Mouse (Mus musculus) intestine, embryonic 16.5 days (tissue): ENCODE results near the gene Cwc15. TPM values are rescaled to one million over a fixed set of nuclear protein-coding genes. Genes with fewer than 3 reads are reported as not detected.
A peak's percentile ranks its signal among the peaks of the same experiment; 100 is the strongest.
"Not testable (repeated sequence)": the region's sequence is repeated elsewhere in the genome, so short reads cannot be mapped to it uniquely, and the experiment has no call there.

Experiments
- ATAC-seq: fragments of 200-750 bp; cut with Nextera tagmentation; 2 replicates; pipeline ENCODE4 v1.8.0; 2017; ENCODE audit warnings: moderate TSS enrichment, moderate library complexity
- H3K27ac ChIP-seq: fragments of 300-500 bp; sonication (generic); 2 replicates; pipeline ENCODE4 v1.5.1; 2014; ENCODE audit warnings: mild to moderate bottlenecking, low read length
- H3K27me3 ChIP-seq: fragments of 300-500 bp; sonication (generic); replicated peaks from 2 replicates; pipeline ENCODE4 v1.6.1; 2014; ENCODE audit warnings: low read length, control low read depth, mixed read lengths; ENCODE audit not compliant: control insufficient read depth, insufficient read depth
- H3K36me3 ChIP-seq: fragments of 300-500 bp; sonication (generic); 2 replicates; pipeline ENCODE4 v1.6.1; 2014; ENCODE audit warnings: low read length, control low read depth; ENCODE audit not compliant: control insufficient read depth, insufficient read depth
- H3K4me1 ChIP-seq: fragments of 300-500 bp; sonication (generic); 2 replicates; pipeline ENCODE4 v1.6.1; 2014; ENCODE audit warnings: low read length, control low read depth, mixed read lengths; ENCODE audit not compliant: control insufficient read depth, insufficient read depth
- H3K4me2 ChIP-seq: fragments of 300-500 bp; sonication (generic); 2 replicates; pipeline ENCODE4 v1.6.1; 2014; ENCODE audit warnings: low read depth, low read length, control low read depth
- H3K4me3 ChIP-seq: fragments of 300-500 bp; sonication (generic); 2 replicates; pipeline ENCODE4 v1.5.1; 2014; ENCODE audit warnings: mild to moderate bottlenecking, low read length
- H3K9ac ChIP-seq: fragments of 300-500 bp; sonication (generic); 2 replicates; pipeline ENCODE4 v1.6.1; 2014; ENCODE audit warnings: low read depth, low read length
- H3K9me3 ChIP-seq: fragments of 300-500 bp; sonication (generic); 2 replicates; pipeline ENCODE4 v1.6.1; 2016; ENCODE audit warnings: low read length, control low read depth; ENCODE audit not compliant: control insufficient read depth
- WGBS: fragments of 180-500 bp; shearing (Covaris S2); extraction: QIAGEN DNeasy Blood & Tissue Kit; methylation state at CpG from one replicate; pipeline ENCODE4 v1.1.7; 2014; 5-methylcytosine and 5-hydroxymethylcytosine counted together
- polyA plus RNA-seq: library from polyadenylated mRNA; unstranded; fragments of >200 nt; fragmentation: Nextera tagmentation; extraction: Ambion mirVana; gene quantifications from 2 replicates; pipeline ENCODE4 v1.2.1, GENCODE M21; 2015

The Cwc15 gene
- polyA plus RNA-seq, result 124 and 133 TPM in 2 replicates

GRCm38 (mm10) chr9:14500023-14500915 lies at the start of gene Cwc15, which contains the start of gene Kdm4d:
Gene Cwc15 (plus strand): TSS chr9:14500617.
Gene Kdm4d (minus strand): TSS chr9:14500482.
- peak; percentile 100 for ATAC-seq
- H3K9ac ChIP-seq, result peak within 1 kb of the TSS; percentile 88
- no peak within 1 kb of the TSS; the same call in 1 of the 2 replicates for H3K27ac ChIP-seq
- no peaks in the 10 kb centered on the region for H3K27me3 ChIP-seq
- peaks cover 3% of the 10 kb centered on the region; the same call in 1 of the 2 replicates for H3K36me3 ChIP-seq
- WGBS, result under 1% methylated on average over 59 of the region's 59 CpGs
- H3K4me1 ChIP-seq, result no peaks in the 10 kb centered on the region
- H3K9me3 ChIP-seq, result no peaks in the 10 kb centered on the region
- peak within 1 kb of the TSS; percentile 62 for H3K4me2 ChIP-seq
- H3K4me3 ChIP-seq, result peak within 1 kb of the TSS; percentile 88

GRCm38 (mm10) chr9:14451120-14451519 lies 49.3 kb upstream of the Cwc15 start:
- not testable (repeated sequence) for H3K27me3 ChIP-seq, H3K4me3 ChIP-seq, H3K4me2 ChIP-seq, H3K9ac ChIP-seq, H3K36me3 ChIP-seq, H3K4me1 ChIP-seq, H3K27ac ChIP-seq, ATAC-seq, H3K9me3 ChIP-seq
- WGBS, result 63% methylated on average over 8 of the region's 8 CpGs

- no peak overlapping the region for H3K4me2 ChIP-seq
- no peaks in the 10 kb centered on the region for H3K4me1 ChIP-seq
- H3K9ac ChIP-seq, result no peak overlapping the region
- H3K36me3 ChIP-seq, result no peaks in the 10 kb centered on the region
- H3K27ac ChIP-seq, result no peak overlapping the region
- no peak overlapping the region for H3K4me3 ChIP-seq
- WGBS, result 91% methylated on average over 3 of the region's 3 CpGs
- H3K27me3 ChIP-seq, result no peaks in the 10 kb centered on the region
- H3K9me3 ChIP-seq, result no peaks in the 10 kb centered on the region
- no peak for ATAC-seq
These were observed 44.1 kb upstream of the Cwc15 start for GRCm38 (mm10) chr9:14456320-14456719.

GRCm38 (mm10) chr9:14462536-14462935 lies 37.9 kb upstream of the Cwc15 start:
- not testable (repeated sequence) for H3K4me1 ChIP-seq, H3K4me3 ChIP-seq, H3K9ac ChIP-seq, H3K9me3 ChIP-seq, H3K27ac ChIP-seq, H3K36me3 ChIP-seq, H3K4me2 ChIP-seq, ATAC-seq, H3K27me3 ChIP-seq
- WGBS, result 87% methylated on average over 1 of the region's 1 CpGs

- not testable (repeated sequence) for H3K9ac ChIP-seq, H3K27me3 ChIP-seq, H3K27ac ChIP-seq, ATAC-seq, H3K4me2 ChIP-seq, H3K36me3 ChIP-seq, H3K4me1 ChIP-seq, H3K9me3 ChIP-seq, H3K4me3 ChIP-seq
- 82% methylated on average over 12 of the region's 12 CpGs for WGBS
These were observed 36.7 kb upstream of the Cwc15 start for GRCm38 (mm10) chr9:14463668-14464067.

GRCm38 (mm10) chr9:14498896-14499705 lies 1.3 kb upstream of the Cwc15 start:
- H3K9me3 ChIP-seq, result no peaks in the 10 kb centered on the region
- H3K4me1 ChIP-seq, result no peaks in the 10 kb centered on the region
- 80% methylated on average over 4 of the region's 4 CpGs for WGBS
- H3K4me3 ChIP-seq, result no peak overlapping the region
- no peak overlapping the region for H3K27ac ChIP-seq
- peaks cover 3% of the 10 kb centered on the region; the same call in 1 of the 2 replicates for H3K36me3 ChIP-seq
- no peak for ATAC-seq
- H3K4me2 ChIP-seq, result peak overlapping the region; percentile 62; the same call in 1 of the 2 replicates
- no peaks in the 10 kb centered on the region for H3K27me3 ChIP-seq
- H3K9ac ChIP-seq, result no peak overlapping the region

GRCm38 (mm10) chr9:14500916-14501424 lies 553 bp downstream of the Cwc15 start:
- H3K4me3 ChIP-seq, result peak overlapping the region; percentile 88
- peak overlapping the region; percentile 52 for H3K4me2 ChIP-seq
- ATAC-seq, result no peak
- H3K9ac ChIP-seq, result peak overlapping the region; percentile 88
- WGBS, result 2% methylated on average over 10 of the region's 10 CpGs
- peaks cover 4% of the 10 kb centered on the region; the same call in 1 of the 2 replicates for H3K36me3 ChIP-seq
- no peaks in the 10 kb centered on the region for H3K27me3 ChIP-seq
- no peak overlapping the region for H3K27ac ChIP-seq
- H3K9me3 ChIP-seq, result no peaks in the 10 kb centered on the region
- H3K4me1 ChIP-seq, result no peaks in the 10 kb centered on the region

GRCm38 (mm10) chr9:14512633-14513445 lies 12.4 kb downstream of the Cwc15 start:
- WGBS, result 77% methylated on average over 9 of the region's 9 CpGs
- Histone ChIP-seq H3K4me1 (no peaks in the 10 kb centered on the region), H3K9me3 (no peaks in the 10 kb centered on the region), H3K4me2 (no peak overlapping the region), H3K27ac (no peak overlapping the region), H3K9ac (no peak overlapping the region), H3K27me3 (no peaks in the 10 kb centered on the region), H3K4me3 (no peak overlapping the region), H3K36me3 (peaks cover 7% of the 10 kb centered on the region)
- ATAC-seq, result peak; percentile 68
